Mouse (Mus musculus): Measurements from ENCODE around the gene Ttll12.

DNA sequence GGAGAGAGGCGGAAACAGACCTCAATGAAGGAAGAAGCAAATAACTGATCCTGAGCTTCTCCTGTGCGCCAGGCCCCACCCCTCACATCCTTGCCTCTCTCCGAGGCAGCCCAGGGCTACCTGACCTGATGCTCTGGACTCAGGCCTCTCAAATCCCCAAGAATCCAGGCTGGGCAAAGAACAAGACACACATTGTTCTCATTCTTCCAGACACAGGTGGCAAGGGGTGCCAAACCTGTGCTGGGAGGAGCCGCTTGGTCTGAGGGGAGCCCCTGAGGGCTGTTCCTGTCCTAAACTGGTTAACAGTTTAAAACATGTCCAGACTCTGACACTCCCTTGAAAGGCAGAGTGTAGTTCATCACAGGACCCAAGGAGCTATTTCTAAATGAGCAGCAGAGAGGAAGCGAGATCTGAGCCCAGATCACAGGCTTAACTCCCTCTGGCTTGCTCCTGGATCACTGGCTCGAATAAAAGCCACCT is 10.2 kb downstream of the Ttll12 start:
- no peak for TF ChIP-seq CTCF (IDR thresholded peaks at IDR 0.05; ENCODE audit: low read depth)
- no peak for TF ChIP-seq EP300 (IDR thresholded peaks at IDR 0.05; ENCODE audit: low read depth)
